Mouse (Mus musculus): ENCODE data around the gene 0610030E20Rik. TPM values are rescaled to one million over a fixed set of nuclear protein-coding genes. Genes with fewer than 3 reads are reported as not detected.
A peak's percentile ranks its signal among the peaks of the same experiment; 100 is the strongest.

The 0610030E20Rik gene
- polyA plus RNA-seq, 1 experiment from 2014 or later = 19.7 TPM

GRCm38 (mm10) chr6:72330133-72330532 lies 17.0 kb upstream of the 0610030E20Rik start:
- peaks cover 79% of the 10 kb centered on the region for H3K36me3 ChIP-seq (ENCODE audit: inconsistent target)

GRCm38 (mm10) chr6:72333111-72333510 lies 14.0 kb upstream of the 0610030E20Rik start:
- Histone ChIP-seq H3K36me3 (ENCODE audit: inconsistent target) (peaks cover 84% of the 10 kb centered on the region), H3K4me3 (ENCODE audit: inconsistent target) (no peak overlapping the region), H3K27ac (no peak overlapping the region), H3K79me2 (ENCODE audit: inconsistent target) (no peaks in the 10 kb centered on the region)
- 54% methylated on average over 5 of the region's 5 CpGs for WGBS (ENCODE audit: missing documents)

More at GRCm38 (mm10) chr6:72330133-72330532, 17.0 kb upstream of the 0610030E20Rik start:
- H3K4me3 ChIP-seq (ENCODE audit: inconsistent target) = no peak overlapping the region
- WGBS (ENCODE audit: missing documents) = 98% methylated on average over 4 of the region's 4 CpGs
- no peak overlapping the region for H3K27ac ChIP-seq
- no peaks in the 10 kb centered on the region for H3K79me2 ChIP-seq (ENCODE audit: inconsistent target)

GRCm38 (mm10) chr6:72340481-72340880 lies 6.6 kb upstream of the 0610030E20Rik start:
- WGBS (ENCODE audit: missing documents) = 84% methylated on average over 2 of the region's 2 CpGs
- Histone ChIP-seq H3K4me3 (ENCODE audit: inconsistent target) (no peak overlapping the region), H3K36me3 (ENCODE audit: inconsistent target) (peaks cover 43% of the 10 kb centered on the region), H3K27ac (no peak overlapping the region), H3K79me2 (ENCODE audit: inconsistent target) (peaks cover 42% of the 10 kb centered on the region)

GRCm38 (mm10) chr6:72344396-72345073 lies 2.6 kb upstream of the 0610030E20Rik start:
- Histone ChIP-seq H3K27ac (no peak overlapping the region), H3K36me3 (ENCODE audit: inconsistent target) (peaks cover 3% of the 10 kb centered on the region; the same call in 1 of the 2 replicates), H3K79me2 (ENCODE audit: inconsistent target) (peaks cover 58% of the 10 kb centered on the region), H3K4me3 (ENCODE audit: inconsistent target) (peak overlapping the region; percentile 53)
- WGBS (ENCODE audit: missing documents) = under 1% methylated on average over 41 of the region's 42 CpGs

- H3K4me3 ChIP-seq (ENCODE audit: inconsistent target) = peak within 1 kb of the TSS; percentile 53
- whole genome bisulfite sequencing (ENCODE audit: missing documents) = 0% methylated on average over 30 of the region's 30 CpGs
- H3K27ac ChIP-seq = peak within 1 kb of the TSS; percentile 57
- peaks cover 58% of the 10 kb centered on the region for H3K79me2 ChIP-seq (ENCODE audit: inconsistent target)
- 0 out of 2 replicates have a peak, but pooled peaks cover under 1% of the 10 kb centered on the region for H3K36me3 ChIP-seq (ENCODE audit: inconsistent target)
These were observed 2.0 kb upstream of the 0610030E20Rik start, which contains the start of gene Usp39 for GRCm38 (mm10) chr6:72345074-72345567. Gene Usp39 (minus strand): TSS chr6:72345184.

GRCm38 (mm10) chr6:72345633-72346032 lies 1.5 kb upstream of the 0610030E20Rik start:
- peaks cover 5% of the 10 kb centered on the region; the same call in 1 of the 2 replicates for H3K36me3 ChIP-seq (ENCODE audit: inconsistent target)
- peak overlapping the region; percentile 57 for H3K27ac ChIP-seq
- 5% methylated on average over 6 of the region's 6 CpGs for WGBS (ENCODE audit: missing documents)
- peaks cover 59% of the 10 kb centered on the region for H3K79me2 ChIP-seq (ENCODE audit: inconsistent target)
- H3K4me3 ChIP-seq (ENCODE audit: inconsistent target) = peak overlapping the region; percentile 53; the same call in 1 of the 2 replicates

GRCm38 (mm10) chr6:72346261-72346660 lies 856 bp upstream of the 0610030E20Rik start:
- peaks cover 59% of the 10 kb centered on the region for H3K79me2 ChIP-seq (ENCODE audit: inconsistent target)
- no peak overlapping the region for H3K27ac ChIP-seq
- H3K36me3 ChIP-seq (ENCODE audit: inconsistent target) = peaks cover 8% of the 10 kb centered on the region; the same call in 1 of the 2 replicates
- no peak overlapping the region for H3K4me3 ChIP-seq (ENCODE audit: inconsistent target)
- 91% methylated on average over 4 of the region's 4 CpGs for WGBS (ENCODE audit: missing documents)

- H3K36me3 ChIP-seq (ENCODE audit: inconsistent target) = peaks cover 8% of the 10 kb centered on the region; the same call in 1 of the 2 replicates
- H3K4me3 ChIP-seq (ENCODE audit: inconsistent target) = peak overlapping the region; percentile 58
- H3K27ac ChIP-seq = peak overlapping the region; percentile 63
- 63% methylated on average over 10 of the region's 10 CpGs for WGBS (ENCODE audit: missing documents)
- H3K79me2 ChIP-seq (ENCODE audit: inconsistent target) = peaks cover 56% of the 10 kb centered on the region
These were observed 1.3 kb downstream of the 0610030E20Rik start for GRCm38 (mm10) chr6:72348411-72348810.

- 83% methylated on average over 2 of the region's 2 CpGs for WGBS (ENCODE audit: missing documents)
- Histone ChIP-seq H3K4me3 (ENCODE audit: inconsistent target) (no peak overlapping the region), H3K27ac (peak overlapping the region; percentile 63), H3K79me2 (ENCODE audit: inconsistent target) (peaks cover 43% of the 10 kb centered on the region), H3K36me3 (ENCODE audit: inconsistent target) (peaks cover 8% of the 10 kb centered on the region; the same call in 1 of the 2 replicates)
These were observed 3.1 kb downstream of the 0610030E20Rik start for GRCm38 (mm10) chr6:72350214-72350613.

GRCm38 (mm10) chr6:72352636-72353405 lies 5.7 kb downstream of the 0610030E20Rik start:
- Histone ChIP-seq H3K27ac (no peak overlapping the region), H3K4me3 (ENCODE audit: inconsistent target) (no peak overlapping the region), H3K36me3 (ENCODE audit: inconsistent target) (peaks cover 8% of the 10 kb centered on the region; the same call in 1 of the 2 replicates), H3K79me2 (ENCODE audit: inconsistent target) (peaks cover 41% of the 10 kb centered on the region)
- WGBS (ENCODE audit: missing documents) = 58% methylated on average over 5 of the region's 5 CpGs

- WGBS (ENCODE audit: missing documents) = 93% methylated on average over 1 of the region's 1 CpGs
- no peak overlapping the region for H3K27ac ChIP-seq
- H3K4me3 ChIP-seq (ENCODE audit: inconsistent target) = no peak overlapping the region
- H3K36me3 ChIP-seq (ENCODE audit: inconsistent target) = peaks cover 10% of the 10 kb centered on the region; the same call in 1 of the 2 replicates
- peaks cover 28% of the 10 kb centered on the region for H3K79me2 ChIP-seq (ENCODE audit: inconsistent target)
These were observed 6.9 kb downstream of the 0610030E20Rik start for GRCm38 (mm10) chr6:72354025-72354424.

- 1% methylated on average over 50 of the region's 71 CpGs for WGBS (ENCODE audit: missing documents)
- H3K4me3 ChIP-seq (ENCODE audit: inconsistent target) = peak within 1 kb of the TSS; percentile 30
- peaks cover 21% of the 10 kb centered on the region; the same call in 1 of the 2 replicates for H3K36me3 ChIP-seq (ENCODE audit: inconsistent target)
- no peak within 1 kb of the TSS for H3K27ac ChIP-seq
- peaks cover 28% of the 10 kb centered on the region for H3K79me2 ChIP-seq (ENCODE audit: inconsistent target)
These were observed 8.2 kb downstream of the 0610030E20Rik start, which contains the start of gene Tmem150a for GRCm38 (mm10) chr6:72355066-72355911. Gene Tmem150a (plus strand): TSS chr6:72355447.

GRCm38 (mm10) chr6:72356001-72356532 lies 8.9 kb downstream of the 0610030E20Rik start:
- H3K4me3 ChIP-seq (ENCODE audit: inconsistent target) = peak overlapping the region; percentile 14; the same call in 1 of the 2 replicates
- H3K79me2 ChIP-seq (ENCODE audit: inconsistent target) = peaks cover 28% of the 10 kb centered on the region
- H3K27ac ChIP-seq = no peak overlapping the region
- WGBS (ENCODE audit: missing documents) = 77% methylated on average over 7 of the region's 8 CpGs
- H3K36me3 ChIP-seq (ENCODE audit: inconsistent target) = peaks cover 17% of the 10 kb centered on the region; the same call in 1 of the 2 replicates

Measured in macrophage (primary cell).